28 mouse cellular contexts compared by ENCODE assay signal in genomic region chr4:109949307-109949706, GRCm38 (mm10). TPM values are rescaled to one million over a fixed set of nuclear protein-coding genes. Genes with fewer than 3 reads are reported as not detected.
A peak's percentile ranks its signal among the peaks of the same experiment; 100 is the strongest.
DNase-seq lines count a peak whose midpoint lies in the region; ATAC-seq and TF ChIP-seq lines count a peak whose summit lies in the region.
"Had no signal": no experiment of that assay in that cellular context is flagged by ENCODE, and none has a peak within 500 bp of the region (broad histone marks: within the 10 kb centered on the region; RNA-seq: fewer than 3 reads in every experiment).

No protein-coding gene starts in this region.

- WGBS in liver, embryonic 12.5 days (ENCODE audit: insufficient replicate concordance): 85% methylated on average over 3 of the region's 3 CpGs
- 93% methylated on average over 3 of the region's 3 CpGs for WGBS in midbrain, embryonic 10.5 days

- no peaks in the 10 kb centered on the region for H3K27me3 ChIP-seq in G1E (ENCODE audit: insufficient read depth, low read length)
- H3K27me3 ChIP-seq in liver, embryonic 12.5 days (replicated peaks): no peaks in the 10 kb centered on the region
- H3K27me3 ChIP-seq in midbrain, embryonic 10.5 days (ENCODE audit: low read depth, poor library complexity, severe bottlenecking): no peaks in the 10 kb centered on the region
- H3K27me3 ChIP-seq: CH12.LX; embryonic facial prominence, embryonic 12.5 days; embryonic facial prominence, embryonic 15.5 days; heart, embryonic 13.5 days had no signal

- H3K9ac ChIP-seq in liver, embryonic 12.5 days: no peak overlapping the region
- H3K9ac ChIP-seq: embryonic facial prominence, embryonic 12.5 days; embryonic facial prominence, embryonic 15.5 days; forebrain, postnatal 0 days; heart, embryonic 13.5 days; hindbrain, embryonic 14.5 days had no signal

- TF ChIP-seq CTCF in G1E (IDR thresholded peaks at IDR 0.05; ENCODE audit: low read depth, low read length): no peak

- H3K4me3 ChIP-seq in G1E (ENCODE audit: low read depth, low read length): no peak overlapping the region
- no peak overlapping the region for H3K4me3 ChIP-seq in liver, embryonic 12.5 days
- H3K4me3 ChIP-seq in midbrain, embryonic 10.5 days: no peak overlapping the region
- H3K4me3 ChIP-seq: embryonic facial prominence, embryonic 12.5 days; embryonic facial prominence, embryonic 15.5 days; heart, adult 2 months; heart, embryonic 10.5 days; heart, embryonic 13.5 days had no signal

- ATAC-seq in G1E (ENCODE audit: extremely low read depth, insufficient number of reproducible peaks, low FRiP score, poor library complexity, severe bottlenecking): 0 out of 2 replicates have a peak, but pooled peaks have one; percentile 49
- ATAC-seq in liver, embryonic 12.5 days: peak; percentile 75
- peak; percentile 66 for ATAC-seq in megakaryocyte progenitor cell, adult 5-6 weeks (replicated peaks; ENCODE audit: poor library complexity)
- ATAC-seq: activated CD4-positive, CD25-positive, alpha-beta regulatory T cell, adult 4 months; forebrain, embryonic 14.5 days; forebrain, postnatal 0 days; hindbrain, postnatal 0 days; inflammation-experienced regulatory T-cells, adult 6 months had no signal

- peaks cover 47% of the 10 kb centered on the region for H3K36me3 ChIP-seq in G1E (replicated peaks)
- 0 out of 2 replicates have a peak, but pooled peaks cover 3% of the 10 kb centered on the region for H3K36me3 ChIP-seq in liver, embryonic 12.5 days
- no peaks in the 10 kb centered on the region for H3K36me3 ChIP-seq in midbrain, embryonic 10.5 days
- H3K36me3 ChIP-seq: embryonic facial prominence, embryonic 12.5 days; embryonic facial prominence, embryonic 15.5 days; heart, embryonic 10.5 days; heart, embryonic 13.5 days had no signal

- no peaks in the 10 kb centered on the region for H3K9me3 ChIP-seq in G1E (replicated peaks)
- no peaks in the 10 kb centered on the region for H3K9me3 ChIP-seq in liver, embryonic 12.5 days (replicated peaks)
- H3K9me3 ChIP-seq in midbrain, embryonic 10.5 days (replicated peaks): no peaks in the 10 kb centered on the region
- H3K9me3 ChIP-seq: embryonic facial prominence, embryonic 12.5 days; embryonic facial prominence, embryonic 15.5 days; heart, embryonic 10.5 days; heart, embryonic 13.5 days had no signal

- H3K4me1 ChIP-seq in G1E (ENCODE audit: insufficient read depth, low read depth, low read length): peaks cover 4% of the 10 kb centered on the region
- peaks cover 12% of the 10 kb centered on the region for H3K4me1 ChIP-seq in liver, embryonic 12.5 days
- no peaks in the 10 kb centered on the region for H3K4me1 ChIP-seq in midbrain, embryonic 10.5 days
- H3K4me1 ChIP-seq: embryonic facial prominence, embryonic 12.5 days; embryonic facial prominence, embryonic 15.5 days; heart, embryonic 13.5 days had no signal

- H3K27ac ChIP-seq in liver, embryonic 12.5 days: no peak overlapping the region
- no peak overlapping the region for H3K27ac ChIP-seq in midbrain, embryonic 10.5 days (replicated peaks)
- H3K27ac ChIP-seq: embryonic facial prominence, embryonic 12.5 days; embryonic facial prominence, embryonic 15.5 days; heart, adult 2 months; heart, embryonic 10.5 days; heart, embryonic 13.5 days; hindbrain, embryonic 14.5 days; hindbrain, postnatal 0 days had no signal

- no peak overlapping the region for H3K4me2 ChIP-seq in liver, embryonic 12.5 days
- H3K4me2 ChIP-seq: embryonic facial prominence, embryonic 12.5 days; embryonic facial prominence, embryonic 15.5 days; heart, embryonic 13.5 days; hindbrain, embryonic 14.5 days had no signal

- no peak for DNase-seq in G1E (ENCODE audit: low spot score)
- DNase-seq in c-Kit-positive CD71-positive TER-119-negative erythroid progenitor cells, embryonic 14.5 days (ENCODE audit: low read depth): peak; percentile 19
- DNase-seq in heart, adult 11 months: no peak
- DNase-seq in urinary bladder, postnatal 36 days (ENCODE audit: low spot score in 2 of 2): no peak
- DNase-seq in midbrain, embryonic 10.5 days (ENCODE audit: low spot score): no peak
- DNase-seq: adrenal gland, adult 2 months; adrenal gland, postnatal 14 days; B cell, adult 2 months; cerebellum, adult 18-20 months; cerebellum, adult 9-10 months; cerebellum, postnatal 14 days; forebrain, postnatal 0 days; gastrocnemius, postnatal 25 days; heart, adult 2 months; heart, postnatal 14 days; heart, postnatal 4 days had no signal

RNA-seq across cellular contexts. Expression of gene Dmrta2, which starts 28.5 kb away (rescaled TPM):
- not detected in 2 replicates for total RNA-seq in G1E (2014; fragmentation: Nextera tagmentation)
- total RNA-seq in G1E (2017): 0.11 and 0.17 TPM in 2 replicates
- polyA plus RNA-seq in G1E (2012): 0.40 and 0.47 TPM in 2 replicates
- polyA plus RNA-seq in liver, embryonic 12.5 days (2016; fragmentation: Nextera tagmentation; extraction: Ambion mirVana): 0.05 TPM in 2 replicates
- not detected in 2 replicates for total RNA-seq in megakaryocyte progenitor cell, adult 5-6 weeks (2015)
- total RNA-seq in megakaryocyte progenitor cell, adult 5-6 weeks (2017): not detected in 2 replicates
- polyA plus RNA-seq in midbrain, embryonic 10.5 days (2016; fragmentation: Nextera tagmentation; extraction: Ambion mirVana): 2.3 and 2.4 TPM in 2 replicates
- total RNA-seq: adrenal gland, adult 2 months; gastrocnemius, postnatal 25 days had no signal
- polyA plus RNA-seq: activated CD4-positive, CD25-positive, alpha-beta regulatory T cell, adult 4 months; heart, embryonic 13.5 days; inflammation-experienced regulatory T-cells, adult 6 months had no signal
